Mouse (Mus musculus) intestine, postnatal 0 days (tissue): ENCODE results near the gene Otos. TPM values are rescaled to one million over a fixed set of nuclear protein-coding genes. Genes with fewer than 3 reads are reported as not detected.

Source experiments
- ATAC-seq: fragments of 200-750 bp; cut with Nextera tagmentation; 2 replicates; pipeline ENCODE4 v1.8.0; 2017; ENCODE audit warnings: mild to moderate bottlenecking, moderate TSS enrichment, moderate library complexity
- H3K27ac ChIP-seq: fragments of 300-500 bp; sonication (generic); 2 replicates; pipeline ENCODE4 v1.5.1; 2014; ENCODE audit warnings: mild to moderate bottlenecking, low read depth, low read length, moderate library complexity
- H3K27me3 ChIP-seq: fragments of 300-500 bp; sonication (generic); replicated peaks from 2 replicates; pipeline ENCODE4 v1.6.1; 2014; ENCODE audit warnings: low read length, mixed read lengths; ENCODE audit not compliant: control insufficient read depth, insufficient read depth
- H3K36me3 ChIP-seq: fragments of 300-500 bp; sonication (generic); 2 replicates; pipeline ENCODE4 v1.6.1; 2014; ENCODE audit warnings: mild to moderate bottlenecking, moderate library complexity; ENCODE audit not compliant: control insufficient read depth, insufficient read depth
- H3K4me1 ChIP-seq: fragments of 300-500 bp; sonication (generic); replicated peaks from 2 replicates; pipeline ENCODE4 v1.6.1; 2014; ENCODE audit warnings: antibody characterized with exemption, low read length, mixed read lengths; ENCODE audit not compliant: control insufficient read depth, insufficient read depth
- H3K4me2 ChIP-seq: fragments of 300-500 bp; sonication (generic); replicated peaks from 2 replicates; pipeline ENCODE4 v1.6.1; 2014; ENCODE audit warnings: low read depth, mild to moderate bottlenecking, moderate library complexity
- H3K4me3 ChIP-seq: fragments of 300-500 bp; sonication (generic); 2 replicates; pipeline ENCODE4 v1.5.1; 2014; ENCODE audit warnings: low read depth, low read length
- H3K9ac ChIP-seq: fragments of 300-500 bp; sonication (generic); 2 replicates; pipeline ENCODE4 v1.6.1; 2014; ENCODE audit warnings: mild to moderate bottlenecking, low read depth, low read length
- H3K9me3 ChIP-seq: fragments of 300-500 bp; sonication (generic); 2 replicates; pipeline ENCODE4 v1.6.1; 2016; ENCODE audit warnings: mixed run types; ENCODE audit not compliant: control insufficient read depth
- CTCF ChIP-seq: sonication (generic); IDR thresholded peaks from 2 replicates; pipeline ENCODE4 v1.5.1; 2016; ENCODE audit warnings: low read depth, mild to moderate bottlenecking, control low read depth, antibody characterized with exemption, moderate library complexity
- WGBS: fragments of 180-500 bp; shearing (Covaris S2); extraction: QIAGEN DNeasy Blood & Tissue Kit; methylation state at CpG from one replicate; pipeline ENCODE4 v1.1.7; 2014; 5-methylcytosine and 5-hydroxymethylcytosine counted together
- polyA plus RNA-seq: library from polyadenylated mRNA; unstranded; fragments of >200 nt; fragmentation: Nextera tagmentation; extraction: Ambion mirVana; gene quantifications from 2 replicates; pipeline ENCODE4 v1.2.1, GENCODE M21; 2015

Gene Otos
- polyA plus RNA-seq, 1 experiment from 2014 or later: not detected

GRCm38 (mm10) chr1:92607711-92608110, 40.9 kb downstream of the Otos start:
- H3K9ac ChIP-seq: no peak overlapping the region
- no peak overlapping the region for H3K4me3 ChIP-seq
- H3K4me1 ChIP-seq: no peaks in the 10 kb centered on the region
- H3K9me3 ChIP-seq: no peaks in the 10 kb centered on the region
- H3K4me2 ChIP-seq: no peak overlapping the region
- no peak overlapping the region for H3K27ac ChIP-seq
- H3K27me3 ChIP-seq: no peaks in the 10 kb centered on the region
- ATAC-seq: no peak
- no peaks in the 10 kb centered on the region for H3K36me3 ChIP-seq
- TF ChIP-seq CTCF: no peak
- 78% methylated on average over 4 of the region's 4 CpGs for WGBS

GRCm38 (mm10) chr1:92605482-92605881, 43.2 kb downstream of the Otos start, which contains the start of gene Olfr1410:
Olfr1410 (plus strand) TSS chr1:92605782.
- 81% methylated on average over 1 of the region's 1 CpGs for whole genome bisulfite sequencing
- H3K4me1 ChIP-seq: no peaks in the 10 kb centered on the region
- H3K27me3 ChIP-seq: no peaks in the 10 kb centered on the region
- no peak within 1 kb of the TSS for H3K4me2 ChIP-seq
- H3K9me3 ChIP-seq: no peaks in the 10 kb centered on the region
- H3K27ac ChIP-seq: no peak within 1 kb of the TSS
- H3K36me3 ChIP-seq: no peaks in the 10 kb centered on the region
- H3K4me3 ChIP-seq: no peak within 1 kb of the TSS
- H3K9ac ChIP-seq: no peak within 1 kb of the TSS
- TF ChIP-seq CTCF: no peak
- ATAC-seq: no peak

- H3K36me3 ChIP-seq: no peaks in the 10 kb centered on the region
- H3K4me3 ChIP-seq: no peak overlapping the region
- H3K27me3 ChIP-seq: no peaks in the 10 kb centered on the region
- no peak for TF ChIP-seq CTCF
- no peak overlapping the region for H3K27ac ChIP-seq
- 57% methylated on average over 3 of the region's 3 CpGs for WGBS
- no peak overlapping the region for H3K9ac ChIP-seq
- no peaks in the 10 kb centered on the region for H3K4me1 ChIP-seq
- H3K9me3 ChIP-seq: no peaks in the 10 kb centered on the region
- ATAC-seq: no peak
- H3K4me2 ChIP-seq: no peak overlapping the region
Observed at GRCm38 (mm10) chr1:92596019-92596418, 52.6 kb downstream of the Otos start.

Other genes starting within 250 kb of the Otos start
- 250 and 280 TPM in 2 replicates for gene Ndufa10, start 175.0 kb downstream of the Otos start, polyA plus RNA-seq
- not detected in 2 replicates for gene Olfr1416, start 163.7 kb downstream of the Otos start, polyA plus RNA-seq
- not detected in 2 replicates for gene Olfr1415, start 152.7 kb downstream of the Otos start, polyA plus RNA-seq
- gene Olfr1414, start 130.2 kb downstream of the Otos start, polyA plus RNA-seq: not detected in 2 replicates
- gene Olfr1413, start 77.5 kb downstream of the Otos start, polyA plus RNA-seq: not detected in 2 replicates
- gene Olfr1412, start 63.1 kb downstream of the Otos start, polyA plus RNA-seq: not detected in 2 replicates
- gene Olfr1411, start 54.4 kb downstream of the Otos start, polyA plus RNA-seq: not detected in 2 replicates
- not detected in 2 replicates for gene Olfr1410, start 43.1 kb downstream of the Otos start, polyA plus RNA-seq
- gene Olfr12, start 31.1 kb downstream of the Otos start, polyA plus RNA-seq: not detected in 2 replicates
- 415 and 419 TPM in 2 replicates for gene Cops9, start 6.9 kb downstream of the Otos start, polyA plus RNA-seq
- gene Gpc1, start 182.8 kb upstream of the Otos start, polyA plus RNA-seq: 8.1 and 8.5 TPM in 2 replicates